Mouse (Mus musculus) forebrain, embryonic 12.5 days (tissue): ENCODE data around the gene Anxa10. TPM values are rescaled to one million over a fixed set of nuclear protein-coding genes. Genes with fewer than 3 reads are reported as not detected.

Experiments used
- ATAC-seq: fragments of 200-750 bp; cut with Nextera tagmentation; 2 replicates; pipeline ENCODE4 v1.8.0; 2017; ENCODE audit warnings: moderate TSS enrichment; ENCODE audit not compliant: low FRiP score
- H3K27ac ChIP-seq: fragments of 300-500 bp; sonication (generic); 2 replicates; pipeline ENCODE4 v1.5.1; 2016; ENCODE audit warnings: mild to moderate bottlenecking
- H3K27me3 ChIP-seq: fragments of 300-500 bp; sonication (generic); 2 replicates; pipeline ENCODE4 v1.6.1; 2016; ENCODE audit warnings: mild to moderate bottlenecking
- H3K36me3 ChIP-seq: fragments of 300-500 bp; sonication (generic); replicated peaks from 2 replicates; pipeline ENCODE4 v1.6.1; 2016; ENCODE audit warnings: mild to moderate bottlenecking
- H3K4me1 ChIP-seq: fragments of 300-500 bp; sonication (generic); 2 replicates; pipeline ENCODE4 v1.6.1; 2016
- H3K4me2 ChIP-seq: fragments of 300-500 bp; sonication (generic); 2 replicates; pipeline ENCODE4 v1.6.1; 2016; ENCODE audit warnings: mild to moderate bottlenecking, moderate library complexity
- H3K4me3 ChIP-seq: fragments of 300-500 bp; sonication (generic); replicated peaks from 2 replicates; pipeline ENCODE4 v1.5.1; 2016; ENCODE audit warnings: mild to moderate bottlenecking
- H3K9ac ChIP-seq: fragments of 300-500 bp; sonication (generic); 2 replicates; pipeline ENCODE4 v1.6.1; 2016; ENCODE audit warnings: mild to moderate bottlenecking
- H3K9me3 ChIP-seq: fragments of 300-500 bp; sonication (generic); 2 replicates; pipeline ENCODE4 v1.6.1; 2016
- WGBS: fragments of 180-500 bp; shearing (Covaris S2); methylation state at CpG from one replicate; pipeline ENCODE4 v1.1.7; 2016; 5-methylcytosine and 5-hydroxymethylcytosine counted together
- polyA plus RNA-seq: library from polyadenylated mRNA; unstranded; fragments of >200 nt; fragmentation: Nextera tagmentation; extraction: Ambion mirVana; gene quantifications from 2 replicates; pipeline ENCODE4 v1.2.1, GENCODE M21; 2016

Gene Anxa10
- polyA plus RNA-seq = not detected in 2 replicates

DNA sequence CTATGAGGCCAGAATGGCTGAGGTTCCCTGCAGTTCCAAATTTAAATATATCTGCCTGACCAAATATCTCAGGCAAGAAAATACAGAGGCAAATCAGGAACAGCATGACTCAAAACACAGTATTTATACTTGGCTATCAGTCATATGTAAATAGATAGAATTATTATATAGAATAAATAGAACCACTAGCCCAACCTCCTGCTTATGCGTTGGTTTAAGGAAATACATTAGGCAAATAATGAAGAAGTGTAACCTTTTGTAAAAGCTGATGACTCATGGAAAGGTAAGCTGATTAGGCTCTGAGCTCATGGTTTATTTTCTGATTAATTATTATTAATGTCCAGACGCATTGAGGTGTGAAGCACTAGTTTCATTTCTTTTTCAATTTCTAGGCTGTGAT, at the start of gene Anxa10:
Anxa10 (minus strand) TSS at position 53 of the 400 bp plus-strand sequence.
- no peaks in the 10 kb centered on the region for H3K27me3 ChIP-seq
- H3K9me3 ChIP-seq = no peaks in the 10 kb centered on the region
- no peaks in the 10 kb centered on the region for H3K4me1 ChIP-seq
- no peak within 1 kb of the TSS for H3K4me3 ChIP-seq
- H3K4me2 ChIP-seq = no peak within 1 kb of the TSS
- H3K36me3 ChIP-seq = no peaks in the 10 kb centered on the region
- 89% methylated on average over 2 of the region's 2 CpGs for WGBS
- no peak within 1 kb of the TSS for H3K9ac ChIP-seq
- no peak within 1 kb of the TSS for H3K27ac ChIP-seq
- ATAC-seq = no peak

DNA sequence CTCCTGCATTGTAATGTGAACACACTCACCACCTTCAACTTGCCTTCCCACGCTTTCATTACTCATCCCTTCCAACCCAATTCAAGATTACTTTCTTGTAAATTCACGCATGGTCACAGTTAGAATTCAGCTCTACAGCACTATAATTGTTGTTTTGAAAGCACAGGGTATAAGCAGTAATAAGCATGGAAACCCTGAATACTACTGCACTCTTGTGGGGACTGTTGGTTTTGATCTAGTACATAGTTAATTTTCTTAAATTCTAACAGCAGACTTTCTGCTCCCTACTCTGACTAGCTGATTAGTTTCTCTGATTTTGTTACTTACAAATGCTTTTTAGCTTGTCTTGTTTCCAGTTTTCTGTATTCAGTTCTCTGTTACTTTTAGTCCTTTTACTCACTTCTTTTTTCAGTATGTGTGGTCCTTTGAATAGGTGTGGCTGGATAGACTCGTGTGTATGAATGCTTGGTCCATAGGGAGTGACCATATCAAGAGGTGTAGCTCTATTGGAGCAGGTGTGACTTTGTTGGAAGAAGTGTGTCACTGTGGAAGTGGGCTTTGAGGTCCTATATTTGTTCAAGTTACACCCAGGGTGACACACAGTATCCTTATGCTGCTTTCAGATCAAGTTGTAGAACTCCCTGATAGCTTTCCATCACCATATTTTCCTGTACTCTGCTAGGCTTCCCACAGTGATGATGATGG, 9.9 kb upstream of the Anxa10 start:
- Histone ChIP-seq H3K4me1 (no peaks in the 10 kb centered on the region), H3K27me3 (no peaks in the 10 kb centered on the region), H3K4me3 (no peak overlapping the region), H3K36me3 (no peaks in the 10 kb centered on the region), H3K9me3 (no peaks in the 10 kb centered on the region), H3K4me2 (no peak overlapping the region), H3K9ac (no peak overlapping the region), H3K27ac (no peak overlapping the region)
- 85% methylated on average over 3 of the region's 3 CpGs for whole genome bisulfite sequencing
- no peak for ATAC-seq

DNA sequence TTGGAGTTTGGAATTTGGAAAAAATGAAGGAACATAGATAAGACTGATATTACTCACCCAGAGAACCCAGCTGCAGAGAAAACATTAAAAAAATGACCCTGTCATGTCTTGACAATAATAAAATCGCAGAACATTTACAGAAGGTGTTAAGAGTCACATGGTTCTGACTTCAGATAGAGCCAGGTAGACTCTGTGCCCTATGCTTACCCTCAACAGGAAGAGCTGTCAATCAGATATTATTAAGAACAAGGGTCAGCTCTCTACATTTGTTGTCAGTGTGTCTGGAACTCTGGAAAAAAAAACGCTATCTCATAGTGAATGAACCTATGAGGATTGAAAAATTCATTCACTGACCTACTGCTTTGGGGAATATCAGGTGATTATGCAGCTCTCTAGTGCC, 25.7 kb downstream of the Anxa10 start:
- Histone ChIP-seq H3K9ac (no peak overlapping the region), H3K36me3 (no peaks in the 10 kb centered on the region), H3K4me2 (no peak overlapping the region), H3K4me1 (no peaks in the 10 kb centered on the region), H3K4me3 (no peak overlapping the region), H3K27me3 (no peaks in the 10 kb centered on the region), H3K27ac (no peak overlapping the region), H3K9me3 (no peaks in the 10 kb centered on the region)
- ATAC-seq = no peak
- WGBS = 88% methylated on average over 2 of the region's 2 CpGs

DNA sequence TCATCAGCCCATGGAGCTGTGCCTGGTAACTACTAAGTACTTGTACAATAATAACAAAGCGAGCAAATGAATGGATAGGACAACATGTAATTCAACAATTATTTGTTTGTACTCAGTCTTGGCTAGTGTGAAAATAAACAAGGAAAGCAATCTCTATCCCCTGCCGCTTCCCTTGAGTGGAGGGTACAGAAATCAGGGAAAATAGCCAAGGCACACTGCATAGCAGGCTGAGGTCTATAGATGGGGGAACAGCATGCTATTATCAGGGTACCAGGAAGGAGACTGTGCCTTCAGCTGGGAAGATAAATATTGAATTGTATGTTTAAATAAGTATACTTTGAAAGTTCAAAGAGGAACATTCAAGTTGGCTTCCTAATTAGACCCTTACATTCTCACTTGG, 41.1 kb downstream of the Anxa10 start:
- Histone ChIP-seq H3K4me1 (no peaks in the 10 kb centered on the region), H3K9me3 (no peaks in the 10 kb centered on the region), H3K27me3 (no peaks in the 10 kb centered on the region), H3K27ac (no peak overlapping the region), H3K9ac (no peak overlapping the region), H3K4me3 (no peak overlapping the region), H3K4me2 (no peak overlapping the region), H3K36me3 (no peaks in the 10 kb centered on the region)
- ATAC-seq = no peak
- WGBS = 80% methylated on average over 2 of the region's 2 CpGs

DNA sequence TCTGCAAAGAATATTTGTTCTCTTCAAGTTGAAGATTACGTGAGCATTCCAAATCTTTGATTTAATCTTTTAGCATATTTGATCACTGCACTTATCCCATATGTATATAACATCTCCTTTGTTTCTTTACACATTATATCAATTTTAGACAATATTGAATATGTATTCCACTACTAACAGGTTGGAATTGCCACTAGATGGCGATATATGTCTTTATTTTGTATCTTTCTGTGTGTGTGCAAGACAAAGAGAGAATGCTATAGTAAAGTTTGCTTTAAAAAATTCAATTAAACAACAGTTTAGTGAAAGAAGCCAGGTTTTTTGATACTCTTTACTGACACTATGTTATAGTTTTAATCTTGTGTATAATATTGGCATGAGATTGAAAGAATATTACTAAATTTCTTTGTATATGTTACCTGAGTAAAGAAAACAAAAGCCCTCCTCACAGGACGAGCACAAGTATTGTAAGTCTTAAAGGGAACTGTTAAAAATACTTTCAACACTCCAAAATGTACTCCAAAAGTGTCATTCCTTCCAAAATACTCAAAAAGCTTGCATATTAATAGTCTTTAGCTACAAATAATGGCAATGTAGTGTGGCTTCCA, 42.7 kb downstream of the Anxa10 start:
- Histone ChIP-seq H3K36me3 (no peaks in the 10 kb centered on the region), H3K4me2 (no peak overlapping the region), H3K9me3 (no peaks in the 10 kb centered on the region), H3K27me3 (no peaks in the 10 kb centered on the region), H3K9ac (no peak overlapping the region), H3K27ac (no peak overlapping the region), H3K4me1 (no peaks in the 10 kb centered on the region), H3K4me3 (no peak overlapping the region)
- ATAC-seq = peak; percentile 82
- WGBS = 52% methylated on average over 3 of the region's 3 CpGs

DNA sequence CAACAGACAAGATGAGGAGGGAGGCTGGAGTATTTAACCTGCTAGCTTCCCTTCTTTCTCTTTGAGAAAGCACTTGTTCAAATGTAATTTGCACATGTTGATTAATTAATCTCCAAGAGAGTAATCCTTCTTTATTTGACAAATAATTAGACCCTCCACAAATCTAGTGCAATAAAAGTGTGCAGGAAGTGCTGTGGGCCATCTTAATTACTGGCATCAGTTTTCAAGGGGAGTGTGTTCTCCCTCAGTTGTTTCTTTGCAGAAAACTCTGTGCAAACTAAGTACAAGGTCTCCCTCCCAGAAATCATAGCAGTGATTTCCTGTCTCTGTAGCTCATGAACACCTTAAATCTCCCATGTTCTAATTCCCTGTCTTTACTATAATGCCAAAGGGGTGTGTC, 54.6 kb downstream of the Anxa10 start:
- no peak overlapping the region for H3K4me2 ChIP-seq
- no peaks in the 10 kb centered on the region for H3K4me1 ChIP-seq
- H3K4me3 ChIP-seq = no peak overlapping the region
- no peak overlapping the region for H3K9ac ChIP-seq
- H3K27me3 ChIP-seq = no peaks in the 10 kb centered on the region
- no peaks in the 10 kb centered on the region for H3K9me3 ChIP-seq
- H3K27ac ChIP-seq = no peak overlapping the region
- no peak for ATAC-seq
- no peaks in the 10 kb centered on the region for H3K36me3 ChIP-seq

DNA sequence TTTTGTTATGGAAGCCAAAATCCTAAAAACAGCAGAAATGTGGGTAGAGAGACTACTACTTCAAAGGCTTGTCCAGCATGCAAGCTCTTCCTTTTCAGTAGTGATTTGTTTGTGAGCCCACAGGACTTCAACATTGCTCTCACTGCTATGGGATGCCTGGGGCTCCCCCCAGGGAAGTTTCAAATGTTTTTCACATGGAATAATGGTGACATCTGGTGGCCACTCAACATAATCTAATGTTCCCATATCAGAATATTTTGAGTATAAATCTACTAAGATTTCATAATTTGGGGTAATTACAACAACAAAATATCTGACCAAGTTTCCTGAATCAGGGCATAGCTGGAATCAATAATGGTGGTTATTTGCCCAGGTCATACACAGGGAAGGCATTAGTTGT, 62.6 kb downstream of the Anxa10 start:
- H3K9me3 ChIP-seq = no peaks in the 10 kb centered on the region
- no peak overlapping the region for H3K27ac ChIP-seq
- H3K4me2 ChIP-seq = no peak overlapping the region
- H3K4me1 ChIP-seq = no peaks in the 10 kb centered on the region
- H3K36me3 ChIP-seq = no peaks in the 10 kb centered on the region
- no peak for ATAC-seq
- no peaks in the 10 kb centered on the region for H3K27me3 ChIP-seq
- no peak overlapping the region for H3K9ac ChIP-seq
- H3K4me3 ChIP-seq = no peak overlapping the region

DNA sequence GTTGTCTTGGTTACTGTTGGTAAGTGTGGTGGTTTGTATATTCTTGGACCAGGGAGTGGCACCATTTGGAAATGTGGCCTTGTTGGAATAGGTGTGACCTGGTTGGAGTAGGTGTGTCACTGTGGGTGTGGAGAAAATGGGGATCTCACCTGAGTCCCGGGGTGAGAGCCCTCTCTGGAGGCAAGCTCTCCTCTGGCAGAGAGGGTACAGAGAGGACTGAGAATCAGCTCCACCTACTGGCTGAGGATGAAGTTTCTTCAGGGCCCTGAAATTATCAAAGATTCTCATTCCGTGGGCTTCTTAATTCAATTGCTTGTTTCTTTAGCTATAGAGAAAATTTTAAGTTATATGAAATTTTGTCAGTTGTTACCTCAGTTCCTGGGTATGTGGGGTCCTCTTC, 76.1 kb downstream of the Anxa10 start:
- Histone ChIP-seq H3K9ac (no peak overlapping the region), H3K27me3 (no peaks in the 10 kb centered on the region), H3K9me3 (no peaks in the 10 kb centered on the region), H3K4me3 (no peak overlapping the region), H3K27ac (no peak overlapping the region), H3K4me1 (no peaks in the 10 kb centered on the region), H3K36me3 (no peaks in the 10 kb centered on the region), H3K4me2 (no peak overlapping the region)
- no peak for ATAC-seq
- 34% methylated on average over 2 of the region's 2 CpGs for WGBS

DNA sequence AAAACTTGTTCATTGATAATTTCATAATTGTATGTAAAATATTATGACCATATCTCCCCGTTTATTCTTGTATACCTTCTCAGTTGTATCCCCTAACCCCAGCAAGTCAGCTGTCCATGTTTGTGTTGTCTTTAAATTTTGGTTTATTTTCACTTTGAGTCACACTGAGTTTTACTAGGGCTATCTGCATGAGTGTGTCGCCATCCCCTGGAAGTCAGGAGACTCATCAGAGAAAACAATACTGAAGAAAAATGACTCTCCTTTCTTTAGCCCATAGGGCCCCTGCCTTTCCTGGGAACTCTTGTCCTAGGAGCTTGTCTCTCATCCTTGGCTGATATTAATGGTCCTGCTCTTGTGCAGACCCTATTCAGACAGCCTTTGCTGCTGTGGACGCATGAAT, 88.6 kb downstream of the Anxa10 start:
- Histone ChIP-seq H3K9me3 (no peaks in the 10 kb centered on the region), H3K4me1 (no peaks in the 10 kb centered on the region), H3K36me3 (no peaks in the 10 kb centered on the region), H3K27me3 (no peaks in the 10 kb centered on the region), H3K27ac (no peak overlapping the region), H3K4me2 (no peak overlapping the region), H3K9ac (no peak overlapping the region), H3K4me3 (no peak overlapping the region)
- WGBS = 82% methylated on average over 3 of the region's 3 CpGs
- no peak for ATAC-seq

DNA sequence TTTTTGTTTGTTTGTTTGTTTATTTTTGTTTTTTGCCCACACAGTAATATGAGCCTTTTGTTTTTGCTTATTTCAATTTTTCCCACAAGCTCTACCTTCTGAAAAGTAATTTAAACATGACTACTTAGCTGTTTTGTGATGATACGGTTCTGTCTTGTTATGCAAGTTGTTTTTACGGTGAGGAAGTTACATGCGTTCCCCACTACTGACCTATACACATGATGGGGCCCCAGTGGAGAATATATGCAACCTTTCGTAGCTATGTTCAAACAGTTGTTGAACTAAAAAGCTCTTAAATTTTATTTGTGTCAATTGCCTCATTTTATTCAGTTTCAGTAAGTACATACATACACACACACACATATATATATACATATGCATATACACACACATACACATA, 108.4 kb downstream of the Anxa10 start:
- 95% methylated on average over 4 of the region's 4 CpGs for WGBS
- Histone ChIP-seq H3K9me3 (no peaks in the 10 kb centered on the region), H3K27me3 (no peaks in the 10 kb centered on the region), H3K9ac (no peak overlapping the region), H3K27ac (no peak overlapping the region), H3K4me1 (no peaks in the 10 kb centered on the region), H3K36me3 (no peaks in the 10 kb centered on the region), H3K4me2 (no peak overlapping the region), H3K4me3 (no peak overlapping the region)
- ATAC-seq = no peak

DNA sequence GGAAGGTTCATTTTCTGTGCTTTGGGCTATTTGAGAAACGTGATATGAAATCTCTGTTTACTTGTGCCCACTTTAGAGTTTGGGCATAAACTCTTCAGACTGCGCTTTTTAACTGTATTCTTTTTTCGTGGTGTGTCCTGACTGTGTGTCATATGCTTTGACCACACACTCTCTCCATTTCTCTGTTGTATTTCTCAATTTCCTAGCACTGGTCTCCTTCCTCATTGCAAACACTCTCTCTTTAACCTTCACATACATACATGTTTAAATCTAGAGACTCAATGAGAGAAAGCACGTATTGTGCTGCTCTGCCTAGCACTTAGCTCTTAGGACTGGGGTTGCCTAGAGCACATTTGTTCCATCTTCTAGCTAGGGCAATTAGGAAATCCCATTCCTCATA, 108.8 kb downstream of the Anxa10 start:
- Histone ChIP-seq H3K36me3 (no peaks in the 10 kb centered on the region), H3K4me2 (no peak overlapping the region), H3K27ac (no peak overlapping the region), H3K9me3 (no peaks in the 10 kb centered on the region), H3K4me3 (no peak overlapping the region), H3K27me3 (no peaks in the 10 kb centered on the region), H3K9ac (no peak overlapping the region), H3K4me1 (no peaks in the 10 kb centered on the region)
- no peak for ATAC-seq
- 92% methylated on average over 4 of the region's 4 CpGs for WGBS
